Mouse (Mus musculus) erythroblast, embryonic 14.5 days (primary cell): ENCODE measurements around the gene Fam83e.

Source experiments
- GATA1 ChIP-seq: IDR thresholded peaks from 2 replicates; pipeline ENCODE4 v1.6.1; 2012; ENCODE audit warnings: low read length, inconsistent platforms, mixed read lengths
- TAL1 ChIP-seq: IDR thresholded peaks from 3 replicates; pipeline ENCODE4 v1.6.1; 2012; ENCODE audit warnings: low read length, inconsistent platforms, mixed read lengths

- TF ChIP-seq TAL1 (no peak), GATA1 (no peak)
Measured at GRCm38 (mm10) chr7:45702316-45702715, 18.7 kb upstream of the Fam83e start.
